In genomic region chr11:102408888-102409794, GRCm38 (mm10) we compare ENCODE assay signal across 8 mouse cellular contexts. TPM values are rescaled to one million over a fixed set of nuclear protein-coding genes. Genes with fewer than 3 reads are reported as not detected.
DNase-seq lines count a peak whose midpoint lies in the region; ATAC-seq and TF ChIP-seq lines count a peak whose summit lies in the region.

No protein-coding gene starts in this region.

- no peak for ATAC-seq in lung, postnatal 0 days
- no peak for ATAC-seq in limb, embryonic 12.5 days (ENCODE audit: insufficient number of reproducible peaks, insufficient read depth, low FRiP score, low TSS enrichment, low read depth)
- ATAC-seq in stomach, embryonic 16.5 days (ENCODE audit: insufficient read depth, low FRiP score) = no peak

- H3K9me3 ChIP-seq in lung, postnatal 0 days (ENCODE audit: low read length) = no peaks in the 10 kb centered on the region
- no peaks in the 10 kb centered on the region for H3K9me3 ChIP-seq in limb, embryonic 12.5 days
- H3K9me3 ChIP-seq in stomach, embryonic 16.5 days (replicated peaks; ENCODE audit: control insufficient read depth, low read length) = no peaks in the 10 kb centered on the region

- peak overlapping the region; percentile 74; the same call in 1 of the 2 replicates for H3K27ac ChIP-seq in lung, postnatal 0 days (ENCODE audit: low read length)
- peak overlapping the region; percentile 83; the same call in 1 of the 2 replicates for H3K27ac ChIP-seq in limb, embryonic 12.5 days
- peak overlapping the region; percentile 90 for H3K27ac ChIP-seq in stomach, embryonic 16.5 days (ENCODE audit: low read length)

- no peak overlapping the region for H3K4me3 ChIP-seq in lung, postnatal 0 days (ENCODE audit: low read depth, low read length)
- peak overlapping the region; percentile 79 for H3K4me3 ChIP-seq in limb, embryonic 12.5 days (replicated peaks)
- H3K4me3 ChIP-seq in stomach, embryonic 16.5 days (replicated peaks; ENCODE audit: low read length) = peak overlapping the region; percentile 93

- no peaks in the 10 kb centered on the region; the same call in 1 of the 2 replicates for H3K36me3 ChIP-seq in lung, postnatal 0 days (ENCODE audit: insufficient read depth, low read length)
- peaks cover 12% of the 10 kb centered on the region for H3K36me3 ChIP-seq in limb, embryonic 12.5 days
- H3K36me3 ChIP-seq in stomach, embryonic 16.5 days (ENCODE audit: control insufficient read depth, insufficient read depth, low read length) = no peaks in the 10 kb centered on the region

- 26% methylated on average over 15 of the region's 15 CpGs for WGBS in lung, postnatal 0 days
- WGBS in limb, embryonic 12.5 days = 36% methylated on average over 15 of the region's 15 CpGs
- 33% methylated on average over 15 of the region's 15 CpGs for WGBS in stomach, embryonic 16.5 days

- H3K9ac ChIP-seq in lung, postnatal 0 days (replicated peaks; ENCODE audit: low read depth) = no peak overlapping the region
- no peak overlapping the region for H3K9ac ChIP-seq in limb, embryonic 12.5 days (replicated peaks)
- peak overlapping the region; percentile 57 for H3K9ac ChIP-seq in stomach, embryonic 16.5 days (ENCODE audit: low read length)

- no peak for TF ChIP-seq CTCF in lung, postnatal 0 days (IDR thresholded peaks at IDR 0.05)

- TF ChIP-seq EP300 in lung, postnatal 0 days (IDR thresholded peaks at IDR 0.05) = no peak

- no peaks in the 10 kb centered on the region for H3K27me3 ChIP-seq in lung, postnatal 0 days (replicated peaks; ENCODE audit: insufficient read depth, low read length)
- no peaks in the 10 kb centered on the region for H3K27me3 ChIP-seq in limb, embryonic 12.5 days
- no peaks in the 10 kb centered on the region for H3K27me3 ChIP-seq in stomach, embryonic 16.5 days (ENCODE audit: control insufficient read depth, insufficient read depth, low read length)

- H3K4me1 ChIP-seq in lung, postnatal 0 days (ENCODE audit: insufficient read depth, low read depth, low read length) = peaks cover 9% of the 10 kb centered on the region; the same call in 1 of the 2 replicates
- peaks cover 14% of the 10 kb centered on the region for H3K4me1 ChIP-seq in limb, embryonic 12.5 days (replicated peaks)
- peaks cover 29% of the 10 kb centered on the region for H3K4me1 ChIP-seq in stomach, embryonic 16.5 days (ENCODE audit: control insufficient read depth, insufficient read depth, low read length)

- H3K4me2 ChIP-seq in lung, postnatal 0 days (replicated peaks; ENCODE audit: low read depth, low read length) = peak overlapping the region; percentile 68
- H3K4me2 ChIP-seq in limb, embryonic 12.5 days = peak overlapping the region; percentile 88
- peak overlapping the region; percentile 86 for H3K4me2 ChIP-seq in stomach, embryonic 16.5 days (ENCODE audit: low read depth, low read length)

- DNase-seq in adrenal gland, adult (ENCODE audit: inconsistent age in 2 of 2, low spot score in 1 of 2) = peak; percentile 26 to 69
- no peak for DNase-seq in adrenal gland, postnatal 4 days (ENCODE audit: low spot score in 2 of 2)
- no peak for DNase-seq in lung, postnatal 0 days (ENCODE audit: low spot score)
- DNase-seq in lung, postnatal 36 days = no peak
- DNase-seq in frontal cortex, postnatal 10 days (ENCODE audit: low spot score in 2 of 2) = no peak
- no peak for DNase-seq in ovary, adult 18-20 months (ENCODE audit: low spot score)

RNA-seq across cellular contexts. Expression of gene Slc25a39, which starts 1.4 kb away (rescaled TPM):
- 100 to 1,000 TPM; 254 to 261 TPM for total RNA-seq in adrenal gland, postnatal 4 days (2021)
- polyA plus RNA-seq in lung, postnatal 0 days (2015; fragmentation: Nextera tagmentation; extraction: Ambion mirVana) = 214 TPM in 2 replicates
- polyA plus RNA-seq in limb, embryonic 12.5 days (2016; fragmentation: Nextera tagmentation; extraction: Ambion mirVana) = 164 and 174 TPM in 2 replicates
- 239 and 243 TPM in 2 replicates for polyA plus RNA-seq in stomach, embryonic 16.5 days (2015; fragmentation: Nextera tagmentation; extraction: Ambion mirVana)

RNA-seq across cellular contexts. Expression of gene Rundc3a, which starts 15.9 kb away (rescaled TPM):
- total RNA-seq in adrenal gland, postnatal 4 days (2021) = 10 to 100 TPM; 59.3 to 61.2 TPM
- polyA plus RNA-seq in lung, postnatal 0 days (2015; fragmentation: Nextera tagmentation; extraction: Ambion mirVana) = 1.7 and 1.9 TPM in 2 replicates
- polyA plus RNA-seq in limb, embryonic 12.5 days (2016; fragmentation: Nextera tagmentation; extraction: Ambion mirVana) = 1.7 and 2.3 TPM in 2 replicates
- 6.8 and 7.6 TPM in 2 replicates for polyA plus RNA-seq in stomach, embryonic 16.5 days (2015; fragmentation: Nextera tagmentation; extraction: Ambion mirVana)

RNA-seq across cellular contexts. Expression of gene Grn, which starts 21.0 kb away (rescaled TPM):
- total RNA-seq in adrenal gland, postnatal 4 days (2021) = 100 to 1,000 TPM; 170 to 175 TPM
- polyA plus RNA-seq in lung, postnatal 0 days (2015; fragmentation: Nextera tagmentation; extraction: Ambion mirVana) = 215 and 223 TPM in 2 replicates
- 101 and 106 TPM in 2 replicates for polyA plus RNA-seq in limb, embryonic 12.5 days (2016; fragmentation: Nextera tagmentation; extraction: Ambion mirVana)
- polyA plus RNA-seq in stomach, embryonic 16.5 days (2015; fragmentation: Nextera tagmentation; extraction: Ambion mirVana) = 187 and 207 TPM in 2 replicates

RNA-seq across cellular contexts. Expression of gene Fam171a2, which starts 38.3 kb away (rescaled TPM):
- total RNA-seq in adrenal gland, postnatal 4 days (2021) = 10 to 100 TPM; 22.5 to 22.9 TPM
- 3.2 and 3.4 TPM in 2 replicates for polyA plus RNA-seq in lung, postnatal 0 days (2015; fragmentation: Nextera tagmentation; extraction: Ambion mirVana)
- polyA plus RNA-seq in limb, embryonic 12.5 days (2016; fragmentation: Nextera tagmentation; extraction: Ambion mirVana) = 9.7 and 10.7 TPM in 2 replicates
- 2.5 and 3.3 TPM in 2 replicates for polyA plus RNA-seq in stomach, embryonic 16.5 days (2015; fragmentation: Nextera tagmentation; extraction: Ambion mirVana)

RNA-seq across cellular contexts. Expression of gene Slc4a1, which starts 43.1 kb away (rescaled TPM):
- total RNA-seq in adrenal gland, postnatal 4 days (2021) = 100 to 1,000 TPM in 1 of 2 experiments, 10 to 100 TPM in 1; 75.5 to 140 TPM
- polyA plus RNA-seq in lung, postnatal 0 days (2015; fragmentation: Nextera tagmentation; extraction: Ambion mirVana) = 9.7 and 9.8 TPM in 2 replicates
- polyA plus RNA-seq in limb, embryonic 12.5 days (2016; fragmentation: Nextera tagmentation; extraction: Ambion mirVana) = 22.6 and 25.0 TPM in 2 replicates
- polyA plus RNA-seq in stomach, embryonic 16.5 days (2015; fragmentation: Nextera tagmentation; extraction: Ambion mirVana) = 38.9 and 47.2 TPM in 2 replicates

Comparison
In these comparisons a context has a peak if more than half of its experiments do, and no peak if none do; other contexts are left out.
1. DNase-seq: peak in adrenal gland, adult (2 of 2); none in adrenal gland, postnatal 4 days (0 of 2), lung, postnatal 0 days (single experiment), lung, postnatal 36 days (single experiment), frontal cortex, postnatal 10 days (0 of 2) and ovary, adult 18-20 months (single experiment).
2. Peak in every context shown above with its lines, with median percentiles within 50 percentile points of each other: H3K27ac ChIP-seq and H3K4me2 ChIP-seq.